ENCODE assay signal across 10 mouse cellular contexts in the genomic region with DNA sequence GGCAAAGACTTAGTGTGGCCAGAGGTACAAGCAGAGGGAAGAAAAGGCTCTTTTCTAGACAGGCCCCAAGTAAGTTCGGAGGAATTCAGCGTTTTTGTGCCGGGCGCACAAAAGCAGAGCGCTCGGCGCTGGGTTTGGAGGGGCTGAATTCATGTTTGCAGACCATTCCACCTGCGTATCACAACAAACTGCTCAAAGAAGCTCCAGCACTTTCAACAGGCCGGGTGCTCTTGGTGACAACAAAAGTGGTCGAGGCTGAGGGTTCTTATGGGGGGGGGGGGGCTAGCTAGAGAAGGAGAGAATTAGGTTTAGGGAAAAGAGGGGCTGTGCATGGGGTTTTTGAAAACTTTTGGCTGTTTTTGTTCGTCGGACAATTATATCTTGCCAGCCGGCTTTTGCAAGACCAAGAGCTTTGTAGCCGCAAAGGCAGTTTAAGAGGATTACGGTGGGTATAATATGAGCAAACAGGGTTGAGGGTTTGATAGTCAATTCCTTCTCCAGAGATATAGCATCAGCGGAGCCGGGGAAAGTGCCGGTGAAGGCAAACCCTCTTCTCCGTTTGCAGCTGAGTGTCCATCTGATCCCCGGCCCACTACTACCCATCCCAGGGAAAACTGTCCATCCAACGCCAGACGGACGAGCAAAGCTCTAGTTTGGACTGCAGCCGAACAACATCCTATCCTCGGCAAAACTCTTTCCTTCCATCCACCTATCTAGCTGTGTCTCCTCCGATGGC. TPM values are rescaled to one million over a fixed set of nuclear protein-coding genes. Genes with fewer than 3 reads are reported as not detected.
A peak's percentile ranks its signal among the peaks of the same experiment; 100 is the strongest.
DNase-seq lines count a peak whose midpoint lies in the region; ATAC-seq and TF ChIP-seq lines count a peak whose summit lies in the region.
"Had no signal": no experiment of that assay in that cellular context is flagged by ENCODE, and none has a peak within 500 bp of the region (broad histone marks: within the 10 kb centered on the region; RNA-seq: fewer than 3 reads in every experiment).

No protein-coding gene starts in this region.

- H3K4me2 ChIP-seq in liver, embryonic 11.5 days = no peak overlapping the region

- no peak overlapping the region for H3K27ac ChIP-seq in liver, embryonic 11.5 days (ENCODE audit: low read depth, low read length)
- no peak overlapping the region for H3K27ac ChIP-seq in embryonic fibroblast, embryonic 13.5 days (ENCODE audit: insufficient read depth, low read length)
- no peak overlapping the region for H3K27ac ChIP-seq in limb, embryonic 10.5 days

- H3K27me3 ChIP-seq in liver, embryonic 11.5 days (replicated peaks; ENCODE audit: control insufficient read depth, insufficient read depth, low read length) = peaks cover 98% of the 10 kb centered on the region
- peaks cover 100% of the 10 kb centered on the region for H3K27me3 ChIP-seq in limb, embryonic 10.5 days (ENCODE audit: low read depth, poor library complexity, severe bottlenecking)

- no peak for DNase-seq in liver, embryonic 11.5 days (ENCODE audit: low spot score)
- no peak for DNase-seq in liver
- DNase-seq in limb, embryonic 10.5 days (ENCODE audit: low spot score) = peak; percentile 55
- peak; percentile 46 for DNase-seq in retina, postnatal 1 day
- DNase-seq in urinary bladder, adult 2 months (ENCODE audit: low spot score) = no peak
- DNase-seq in T-cell, adult 2 months (ENCODE audit: low spot score) = no peak
- DNase-seq: kidney, adult 18-20 months; thymus, adult 18-20 months had no signal

- no peaks in the 10 kb centered on the region for H3K36me3 ChIP-seq in liver, embryonic 11.5 days (ENCODE audit: control insufficient read depth, insufficient read depth, low read length)
- H3K36me3 ChIP-seq in limb, embryonic 10.5 days = no peaks in the 10 kb centered on the region

- no peaks in the 10 kb centered on the region for H3K9me3 ChIP-seq in liver, embryonic 11.5 days (ENCODE audit: control insufficient read depth, low read length)
- H3K9me3 ChIP-seq in limb, embryonic 10.5 days (replicated peaks) = no peaks in the 10 kb centered on the region

- no peak overlapping the region for H3K9ac ChIP-seq in liver, embryonic 11.5 days (ENCODE audit: low read depth, low read length)

- WGBS in liver, embryonic 11.5 days = 4% methylated on average over 26 of the region's 26 CpGs
- under 1% methylated on average over 26 of the region's 26 CpGs for WGBS in limb, embryonic 10.5 days

- no peak for TF ChIP-seq POLR2A in embryonic fibroblast, embryonic 13.5 days (IDR thresholded peaks at IDR 0.05; ENCODE audit: low read depth, low read length)

- no peak for ATAC-seq in liver, embryonic 11.5 days (replicated peaks; ENCODE audit: low FRiP score)

- TF ChIP-seq CTCF in embryonic fibroblast, embryonic 13.5 days (IDR thresholded peaks at IDR 0.05; ENCODE audit: borderline replicate concordance, insufficient read depth, low read length) = no peak

- H3K4me1 ChIP-seq in liver, embryonic 11.5 days (replicated peaks; ENCODE audit: control insufficient read depth, insufficient read depth, low read length) = no peaks in the 10 kb centered on the region
- H3K4me1 ChIP-seq in embryonic fibroblast, embryonic 13.5 days (ENCODE audit: control insufficient read depth, insufficient read depth, low read length) = no peaks in the 10 kb centered on the region
- peaks cover 25% of the 10 kb centered on the region for H3K4me1 ChIP-seq in limb, embryonic 10.5 days

- peak overlapping the region; percentile 12; the same call in 1 of the 2 replicates for H3K4me3 ChIP-seq in liver, embryonic 11.5 days (ENCODE audit: low read depth, low read length)
- peak overlapping the region; percentile 24; the same call in 1 of the 2 replicates for H3K4me3 ChIP-seq in embryonic fibroblast, embryonic 13.5 days (ENCODE audit: insufficient read depth, low read length)
- H3K4me3 ChIP-seq in limb, embryonic 10.5 days = no peak overlapping the region
- H3K4me3 ChIP-seq: myocyte had no signal

RNA-seq across cellular contexts. Expression of a gene that starts 1.0 kb away (rescaled TPM):
- 0.11 TPM in 1 of 2 replicates, not detected in the other for polyA plus RNA-seq in liver, embryonic 11.5 days (2014; fragmentation: Nextera tagmentation; extraction: Ambion mirVana)
- not detected in 2 replicates for polyA plus RNA-seq in embryonic fibroblast, embryonic 13.5 days (2011; ENCODE audit: insufficient read length, low read depth, missing spikeins)
- not detected in 2 replicates for polyA plus RNA-seq in limb, embryonic 10.5 days (2016; fragmentation: Nextera tagmentation; extraction: Ambion mirVana)
- not detected in 2 replicates for polyA plus RNA-seq in urinary bladder, adult 2 months (2012; rRNA removed)
- polyA plus RNA-seq: myocyte had no signal

Comparison
In these comparisons a context has a peak if more than half of its experiments do, and no peak if none do; other contexts are left out.
1. DNase-seq: peak in limb, embryonic 10.5 days (single experiment) and retina, postnatal 1 day (single experiment); none in liver, embryonic 11.5 days (single experiment), liver (single experiment), urinary bladder, adult 2 months (single experiment) and T-cell, adult 2 months (single experiment).